Mouse (Mus musculus) midbrain, embryonic 12.5 days (tissue): ENCODE data around the gene A830018L16Rik. TPM values are rescaled to one million over a fixed set of nuclear protein-coding genes. Genes with fewer than 3 reads are reported as not detected.

Experiments used
- ATAC-seq: fragments of 200-750 bp; cut with Nextera tagmentation; 2 replicates; pipeline ENCODE4 v1.8.0; 2017; ENCODE audit warnings: low read depth, moderate TSS enrichment, moderate library complexity; ENCODE audit not compliant: low FRiP score
- H3K27ac ChIP-seq: fragments of 300-500 bp; sonication (generic); replicated peaks from 2 replicates; pipeline ENCODE4 v1.5.1; 2016; ENCODE audit warnings: mild to moderate bottlenecking
- H3K27me3 ChIP-seq: fragments of 300-500 bp; sonication (generic); 2 replicates; pipeline ENCODE4 v1.6.1; 2016; ENCODE audit warnings: mild to moderate bottlenecking
- H3K36me3 ChIP-seq: fragments of 300-500 bp; sonication (generic); 2 replicates; pipeline ENCODE4 v1.6.1; 2016
- H3K4me1 ChIP-seq: fragments of 300-500 bp; sonication (generic); 2 replicates; pipeline ENCODE4 v1.6.1; 2016
- H3K4me2 ChIP-seq: fragments of 300-500 bp; sonication (generic); replicated peaks from 2 replicates; pipeline ENCODE4 v1.6.1; 2016; ENCODE audit warnings: mild to moderate bottlenecking, moderate library complexity
- H3K4me3 ChIP-seq: fragments of 300-500 bp; sonication (generic); 2 replicates; pipeline ENCODE4 v1.5.1; 2016; ENCODE audit warnings: mild to moderate bottlenecking
- H3K9ac ChIP-seq: fragments of 300-500 bp; sonication (generic); replicated peaks from 2 replicates; pipeline ENCODE4 v1.6.1; 2016; ENCODE audit warnings: mild to moderate bottlenecking, moderate library complexity
- H3K9me3 ChIP-seq: fragments of 300-500 bp; sonication (generic); 2 replicates; pipeline ENCODE4 v1.6.1; 2016; ENCODE audit warnings: mild to moderate bottlenecking
- WGBS: fragments of 180-500 bp; shearing (Covaris S2); methylation state at CpG from one replicate; pipeline ENCODE4 v1.1.7; 2016; 5-methylcytosine and 5-hydroxymethylcytosine counted together
- polyA plus RNA-seq: library from polyadenylated mRNA; unstranded; fragments of >200 nt; fragmentation: Nextera tagmentation; extraction: Ambion mirVana; gene quantifications from 2 replicates; pipeline ENCODE4 v1.2.1, GENCODE M21; 2016

The A830018L16Rik gene
- 1.7 and 2.3 TPM in 2 replicates for polyA plus RNA-seq

- peaks cover 7% of the 10 kb centered on the region; the same call in 1 of the 2 replicates for H3K4me1 ChIP-seq
- peaks cover 21% of the 10 kb centered on the region for H3K27me3 ChIP-seq
- no peak within 1 kb of the TSS for H3K27ac ChIP-seq
- peak within 1 kb of the TSS; percentile 82 for H3K4me2 ChIP-seq
- H3K36me3 ChIP-seq, result no peaks in the 10 kb centered on the region
- H3K9ac ChIP-seq, result peak within 1 kb of the TSS; percentile 56
- peak; percentile 99 for ATAC-seq
- H3K9me3 ChIP-seq, result no peaks in the 10 kb centered on the region
- under 1% methylated on average over 50 of the region's 50 CpGs for WGBS
- H3K4me3 ChIP-seq, result peak within 1 kb of the TSS; percentile 50
These were observed at the start of gene A830018L16Rik for GRCm38 (mm10) chr1:11413894-11414556. Gene A830018L16Rik (plus strand): TSS chr1:11414105.

DNA sequence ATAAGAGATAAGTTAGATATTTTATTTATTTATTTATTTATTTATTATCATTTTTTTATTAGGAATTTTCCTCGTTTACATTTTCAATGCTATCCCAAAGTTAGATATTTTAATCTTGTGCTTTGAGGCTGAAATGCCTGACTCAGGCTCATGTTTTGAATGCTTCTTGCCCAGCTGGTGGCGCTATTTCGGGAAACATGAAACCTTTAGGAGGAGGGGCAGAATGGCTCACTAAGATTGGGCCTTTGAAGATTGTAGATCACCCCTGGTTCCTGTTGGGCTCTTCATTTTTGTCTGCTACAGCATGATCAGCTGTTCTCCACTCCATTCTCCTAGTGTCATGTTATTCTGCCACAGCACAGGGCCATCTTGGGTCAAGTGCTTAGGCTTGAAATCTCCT lies 28.1 kb upstream of the A830018L16Rik start:
- H3K27ac ChIP-seq, result no peak overlapping the region
- H3K27me3 ChIP-seq, result no peaks in the 10 kb centered on the region
- H3K9ac ChIP-seq, result no peak overlapping the region
- no peaks in the 10 kb centered on the region for H3K36me3 ChIP-seq
- no peak for ATAC-seq
- no peak overlapping the region for H3K4me2 ChIP-seq
- H3K4me1 ChIP-seq, result no peaks in the 10 kb centered on the region
- no peaks in the 10 kb centered on the region for H3K9me3 ChIP-seq
- WGBS, result 62% methylated on average over 3 of the region's 3 CpGs
- H3K4me3 ChIP-seq, result no peak overlapping the region

- WGBS, result 40% methylated on average over 4 of the region's 4 CpGs
- no peak for ATAC-seq
- no peak overlapping the region for H3K4me3 ChIP-seq
- H3K4me2 ChIP-seq, result no peak overlapping the region
- H3K36me3 ChIP-seq, result no peaks in the 10 kb centered on the region
- no peak overlapping the region for H3K9ac ChIP-seq
- no peaks in the 10 kb centered on the region for H3K9me3 ChIP-seq
- no peaks in the 10 kb centered on the region for H3K27me3 ChIP-seq
- H3K27ac ChIP-seq, result no peak overlapping the region
- no peaks in the 10 kb centered on the region for H3K4me1 ChIP-seq
These were observed 18.5 kb upstream of the A830018L16Rik start for GRCm38 (mm10) chr1:11395408-11395807.

DNA sequence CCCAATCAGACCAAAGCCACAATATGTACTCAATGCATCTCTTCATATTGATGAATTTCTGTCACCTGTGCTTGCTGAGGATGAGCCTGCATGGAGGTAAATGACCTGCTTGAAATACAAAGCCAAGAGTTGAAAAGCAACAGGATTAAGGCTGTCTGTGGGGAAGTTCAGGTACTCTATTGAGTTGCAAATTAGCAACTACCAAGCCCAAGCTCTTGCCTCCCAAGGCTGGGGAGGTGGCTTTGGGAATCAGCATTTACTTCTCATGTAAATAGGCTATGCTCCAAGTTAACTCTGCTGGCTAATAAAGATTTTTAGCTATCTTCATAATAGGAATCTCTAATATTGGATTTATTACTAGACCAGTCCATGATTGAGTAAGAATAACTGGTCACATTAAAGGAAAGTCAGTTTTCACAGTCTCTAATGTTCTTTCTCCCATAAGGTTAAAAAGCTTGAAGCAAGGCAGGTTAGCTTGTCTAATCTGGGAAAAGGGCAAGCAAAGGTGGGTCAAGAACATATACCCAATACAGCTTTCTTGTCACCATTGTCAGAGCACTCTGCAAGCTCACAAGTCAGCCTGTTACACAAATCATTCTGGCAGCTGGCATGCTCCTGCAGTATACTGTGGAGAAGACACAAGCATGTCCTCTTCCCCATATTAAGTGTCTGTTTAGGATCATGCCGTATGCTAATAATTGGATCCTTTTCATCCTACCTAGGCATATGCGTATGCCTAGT lies 17.7 kb upstream of the A830018L16Rik start:
- no peak overlapping the region for H3K4me3 ChIP-seq
- H3K4me2 ChIP-seq, result no peak overlapping the region
- H3K27me3 ChIP-seq, result no peaks in the 10 kb centered on the region
- ATAC-seq, result no peak
- H3K4me1 ChIP-seq, result no peaks in the 10 kb centered on the region
- no peaks in the 10 kb centered on the region for H3K9me3 ChIP-seq
- no peak overlapping the region for H3K9ac ChIP-seq
- H3K36me3 ChIP-seq, result no peaks in the 10 kb centered on the region
- H3K27ac ChIP-seq, result no peak overlapping the region
- 91% methylated on average over 2 of the region's 2 CpGs for WGBS

DNA sequence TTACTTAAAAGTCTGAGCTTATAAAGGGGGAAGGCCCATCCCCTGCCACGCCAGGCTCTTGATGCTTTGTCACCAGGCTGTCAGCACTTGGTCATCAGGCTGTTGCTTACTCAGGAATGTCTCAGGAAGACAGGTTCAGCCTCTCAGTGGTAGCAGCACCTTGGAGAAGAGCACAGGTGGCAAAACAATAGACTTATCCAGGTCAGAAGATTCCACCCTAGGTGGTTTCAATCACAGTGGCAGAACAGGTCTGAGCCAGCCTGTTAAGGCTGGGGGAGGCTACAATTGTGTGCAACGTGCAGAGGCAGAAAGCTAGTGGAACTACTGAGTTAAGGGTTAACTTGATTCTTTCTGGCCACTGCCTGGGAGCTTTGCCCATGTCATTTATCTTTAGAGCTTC lies 12.7 kb upstream of the A830018L16Rik start:
- ATAC-seq, result no peak
- no peak overlapping the region for H3K4me2 ChIP-seq
- H3K9ac ChIP-seq, result no peak overlapping the region
- WGBS, result 57% methylated on average over 2 of the region's 2 CpGs
- H3K4me3 ChIP-seq, result no peak overlapping the region
- H3K27me3 ChIP-seq, result no peaks in the 10 kb centered on the region
- no peaks in the 10 kb centered on the region for H3K36me3 ChIP-seq
- H3K27ac ChIP-seq, result no peak overlapping the region
- no peaks in the 10 kb centered on the region for H3K4me1 ChIP-seq
- H3K9me3 ChIP-seq, result no peaks in the 10 kb centered on the region

DNA sequence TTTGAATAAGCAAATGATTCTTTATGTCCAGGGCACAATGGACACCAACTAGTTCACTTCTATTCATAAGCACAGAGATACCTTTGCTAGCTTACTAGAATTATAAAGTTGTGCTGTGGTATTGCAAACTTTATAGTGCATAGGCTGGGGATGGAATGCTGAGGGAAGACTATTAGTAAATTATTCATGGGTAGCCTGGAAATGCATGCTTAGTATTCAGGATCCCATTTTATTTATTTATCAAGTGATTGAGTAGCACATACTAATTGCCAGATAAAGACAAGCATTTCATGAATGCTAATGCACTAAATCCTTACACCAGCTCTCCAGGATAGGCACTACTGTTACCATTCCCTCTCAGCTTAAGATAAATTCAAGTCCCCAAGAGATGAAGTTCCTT lies 8.4 kb upstream of the A830018L16Rik start:
- Histone ChIP-seq H3K9ac (no peak overlapping the region), H3K4me2 (no peak overlapping the region), H3K36me3 (no peaks in the 10 kb centered on the region), H3K27me3 (no peaks in the 10 kb centered on the region), H3K4me1 (no peaks in the 10 kb centered on the region), H3K27ac (no peak overlapping the region), H3K4me3 (no peak overlapping the region), H3K9me3 (no peaks in the 10 kb centered on the region)
- ATAC-seq, result no peak

DNA sequence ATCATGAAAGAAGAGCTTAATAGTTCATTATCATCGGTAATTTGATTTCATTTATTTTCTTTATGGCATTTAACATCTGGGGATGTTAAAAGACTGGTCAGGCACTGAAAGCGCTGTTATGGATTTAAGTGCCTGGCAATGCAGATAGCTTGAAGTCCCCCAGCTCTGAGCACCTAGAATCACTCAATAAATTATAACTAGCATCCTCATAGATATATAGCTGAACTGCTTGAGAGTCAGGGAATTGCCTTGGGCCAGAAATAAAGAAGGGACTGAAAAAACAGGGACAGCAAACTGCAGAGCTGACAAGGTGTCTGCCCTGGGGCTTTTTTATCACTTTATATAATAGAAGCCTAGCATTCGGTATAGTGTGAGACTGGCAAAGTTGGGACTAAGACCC lies 7.9 kb upstream of the A830018L16Rik start:
- Histone ChIP-seq H3K4me3 (no peak overlapping the region), H3K9ac (no peak overlapping the region), H3K9me3 (no peaks in the 10 kb centered on the region), H3K4me1 (no peaks in the 10 kb centered on the region), H3K36me3 (no peaks in the 10 kb centered on the region), H3K4me2 (no peak overlapping the region), H3K27ac (no peak overlapping the region), H3K27me3 (no peaks in the 10 kb centered on the region)
- no peak for ATAC-seq
- 88% methylated on average over 3 of the region's 3 CpGs for WGBS

GRCm38 (mm10) chr1:11414560-11414959 lies 655 bp downstream of the A830018L16Rik start:
- no peaks in the 10 kb centered on the region for H3K36me3 ChIP-seq
- H3K9ac ChIP-seq, result peak overlapping the region; percentile 56; the same call in 1 of the 2 replicates
- H3K4me2 ChIP-seq, result peak overlapping the region; percentile 82
- H3K4me1 ChIP-seq, result peaks cover 7% of the 10 kb centered on the region; the same call in 1 of the 2 replicates
- H3K27ac ChIP-seq, result no peak overlapping the region
- peak; percentile 8 for ATAC-seq
- H3K4me3 ChIP-seq, result peak overlapping the region; percentile 50
- H3K27me3 ChIP-seq, result peaks cover 21% of the 10 kb centered on the region
- H3K9me3 ChIP-seq, result no peaks in the 10 kb centered on the region
- WGBS, result under 1% methylated on average over 9 of the region's 9 CpGs

- whole genome bisulfite sequencing, result 77% methylated on average over 1 of the region's 1 CpGs
- no peak overlapping the region for H3K9ac ChIP-seq
- no peak overlapping the region for H3K27ac ChIP-seq
- no peak overlapping the region for H3K4me3 ChIP-seq
- H3K4me1 ChIP-seq, result no peaks in the 10 kb centered on the region
- ATAC-seq, result no peak
- no peaks in the 10 kb centered on the region for H3K9me3 ChIP-seq
- H3K27me3 ChIP-seq, result no peaks in the 10 kb centered on the region
- H3K36me3 ChIP-seq, result no peaks in the 10 kb centered on the region
- H3K4me2 ChIP-seq, result no peak overlapping the region
These were observed 13.4 kb downstream of the A830018L16Rik start for GRCm38 (mm10) chr1:11427310-11427709.

- H3K9ac ChIP-seq, result no peak overlapping the region
- H3K27me3 ChIP-seq, result no peaks in the 10 kb centered on the region
- 77% methylated on average over 1 of the region's 1 CpGs for WGBS
- H3K4me2 ChIP-seq, result no peak overlapping the region
- no peak overlapping the region for H3K27ac ChIP-seq
- ATAC-seq, result no peak
- 0 out of 2 replicates have a peak, but pooled peaks cover 4% of the 10 kb centered on the region for H3K9me3 ChIP-seq
- H3K4me3 ChIP-seq, result no peak overlapping the region
- no peaks in the 10 kb centered on the region for H3K4me1 ChIP-seq
- no peaks in the 10 kb centered on the region for H3K36me3 ChIP-seq
These were observed 44.4 kb downstream of the A830018L16Rik start for GRCm38 (mm10) chr1:11458353-11458752.

DNA sequence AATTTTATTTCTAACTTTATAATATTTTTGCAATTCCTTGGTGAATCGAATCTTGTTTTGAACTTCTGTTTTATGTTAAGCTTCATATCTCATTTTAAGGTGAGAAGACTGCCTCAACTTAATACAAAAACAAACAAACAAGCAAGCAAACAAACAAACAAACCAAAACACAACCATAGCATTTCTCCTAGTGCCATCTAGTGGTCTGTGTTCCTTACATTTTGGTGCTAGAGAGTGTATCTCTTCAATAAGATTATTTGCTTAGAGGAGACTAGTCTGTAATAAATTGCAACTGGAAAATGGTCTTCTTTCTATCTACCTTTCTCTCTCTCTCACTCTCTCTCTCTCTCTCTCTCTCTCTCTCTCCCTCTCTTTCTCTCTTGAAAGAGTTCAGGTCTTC lies 52.4 kb downstream of the A830018L16Rik start:
- no peak for ATAC-seq
- 79% methylated on average over 1 of the region's 1 CpGs for WGBS
- H3K36me3 ChIP-seq, result no peaks in the 10 kb centered on the region
- H3K27me3 ChIP-seq, result no peaks in the 10 kb centered on the region
- no peak overlapping the region for H3K9ac ChIP-seq
- H3K4me1 ChIP-seq, result no peaks in the 10 kb centered on the region
- H3K9me3 ChIP-seq, result no peaks in the 10 kb centered on the region
- H3K4me3 ChIP-seq, result no peak overlapping the region
- no peak overlapping the region for H3K4me2 ChIP-seq
- no peak overlapping the region for H3K27ac ChIP-seq

DNA sequence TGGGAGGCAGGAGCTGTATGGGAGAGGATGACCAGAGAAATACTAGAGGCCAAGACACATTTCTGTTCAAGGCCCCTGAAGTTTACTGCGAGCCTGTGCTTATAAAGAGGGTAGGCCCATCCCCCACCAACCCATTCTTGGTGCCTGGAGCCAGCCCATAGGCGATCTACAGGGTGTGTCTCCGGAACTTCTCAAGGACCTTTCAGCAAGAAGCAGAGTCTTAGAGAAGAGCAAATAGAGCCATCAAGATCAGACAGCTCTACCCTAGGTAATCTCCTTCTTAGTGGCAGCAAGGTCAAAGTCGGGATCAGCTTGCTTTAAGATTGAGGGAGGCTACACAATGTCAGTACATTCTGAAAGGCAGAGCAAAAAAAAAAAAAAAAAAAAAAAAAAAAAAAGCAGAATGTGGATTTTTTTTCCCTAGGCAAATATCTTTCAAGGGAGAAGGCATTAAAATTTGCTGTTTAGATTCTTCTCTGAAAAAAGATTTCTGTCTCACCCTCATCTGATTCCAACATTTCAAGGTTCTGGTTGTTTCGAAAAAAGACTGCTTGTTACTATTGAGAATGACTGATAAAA lies 53.2 kb downstream of the A830018L16Rik start:
- WGBS, result 53% methylated on average over 5 of the region's 5 CpGs
- ATAC-seq, result no peak

More for the DNA sequence above, 53.2 kb downstream of the A830018L16Rik start:
- no peaks in the 10 kb centered on the region for H3K9me3 ChIP-seq
- no peak overlapping the region for H3K4me3 ChIP-seq
- H3K4me1 ChIP-seq, result no peaks in the 10 kb centered on the region
- no peak overlapping the region for H3K27ac ChIP-seq
- H3K27me3 ChIP-seq, result no peaks in the 10 kb centered on the region
- H3K9ac ChIP-seq, result no peak overlapping the region
- no peak overlapping the region for H3K4me2 ChIP-seq
- H3K36me3 ChIP-seq, result no peaks in the 10 kb centered on the region
